Mouse (Mus musculus) myocyte (in vitro differentiated cells): ENCODE data around the gene Gm16440.
"Not testable (repeated sequence)": the region's sequence is repeated elsewhere in the genome, so short reads cannot be mapped to it uniquely, and the experiment has no call there.

Experiments used
- E2F4 ChIP-seq: IDR thresholded peaks from one replicate; pipeline ENCODE4 v1.6.1; 2011; ENCODE audit warnings: mild to moderate bottlenecking, control low read depth, moderate library complexity; ENCODE audit not compliant: insufficient read depth
- MAX ChIP-seq: IDR thresholded peaks from one replicate; pipeline ENCODE4 v1.6.1; 2011; ENCODE audit warnings: low read depth, mild to moderate bottlenecking, control low read depth
- POLR2A ChIP-seq: IDR thresholded peaks from one replicate; pipeline ENCODE4 v1.6.1; 2011; ENCODE audit warnings: low read depth, mild to moderate bottlenecking, control low read depth, moderate library complexity; ENCODE audit not compliant: insufficient read length
- SRF ChIP-seq: IDR thresholded peaks from one replicate; pipeline ENCODE4 v1.6.1; 2011; ENCODE audit warnings: low read depth; ENCODE audit not compliant: control insufficient read depth, insufficient read length
- TCF3 ChIP-seq: IDR thresholded peaks from one replicate; pipeline ENCODE4 v1.6.1; 2011; ENCODE audit warnings: low read depth, control low read depth; ENCODE audit not compliant: insufficient read length

- not testable (repeated sequence) for TF ChIP-seq TCF3, SRF, E2F4, POLR2A, MAX
Observed at GRCm38 (mm10) chr14:6426353-6426752, 36.2 kb upstream of the Gm16440 start.
